Mouse (Mus musculus): ENCODE results near the gene Tmem132c.

GRCm38 (mm10) chr5:127234715-127235114 lies 6.9 kb upstream of the Tmem132c start:
- TF ChIP-seq EP300 (optimal IDR thresholded peaks at IDR 0.05) = no peak
- TF ChIP-seq CTCF (IDR thresholded peaks at IDR 0.05; ENCODE audit: low read depth) = peak; percentile 21; the same call in 1 of the 2 replicates

Measured in stomach, postnatal 0 days (tissue).